Mouse (Mus musculus) kidney, adult 2 months (tissue): ENCODE data around the gene Traf3ip1.

Source experiments
- CTCF ChIP-seq: fragments of 200-500 bp; conservative IDR thresholded peaks from 2 replicates; pipeline ENCODE4 v1.5.1; 2011; ENCODE audit warnings: low read depth, mild to moderate bottlenecking, control low read depth, low read length, moderate library complexity, mixed read lengths; ENCODE audit not compliant: insufficient read depth, insufficient read length
- POLR2A ChIP-seq: fragments of 200-500 bp; IDR thresholded peaks from one replicate; pipeline ENCODE4 v1.6.1; 2011; ENCODE audit warnings: low read depth, low read length, control low read depth

GRCm38 (mm10) chr1:91482616-91483211 is 11.7 kb upstream of the Traf3ip1 start:
- TF ChIP-seq CTCF = no peak
- TF ChIP-seq POLR2A = no peak
